Mouse (Mus musculus) embryo, embryonic 10.5 days (tissue): ENCODE measurements around the gene Prkab2.

Experiments used
- DNase-seq: peaks from one replicate; pipeline ENCODE4 v3.0.0-alpha.2; 2015; ENCODE audit warnings: low spot score

Gene Prkab2

DNA sequence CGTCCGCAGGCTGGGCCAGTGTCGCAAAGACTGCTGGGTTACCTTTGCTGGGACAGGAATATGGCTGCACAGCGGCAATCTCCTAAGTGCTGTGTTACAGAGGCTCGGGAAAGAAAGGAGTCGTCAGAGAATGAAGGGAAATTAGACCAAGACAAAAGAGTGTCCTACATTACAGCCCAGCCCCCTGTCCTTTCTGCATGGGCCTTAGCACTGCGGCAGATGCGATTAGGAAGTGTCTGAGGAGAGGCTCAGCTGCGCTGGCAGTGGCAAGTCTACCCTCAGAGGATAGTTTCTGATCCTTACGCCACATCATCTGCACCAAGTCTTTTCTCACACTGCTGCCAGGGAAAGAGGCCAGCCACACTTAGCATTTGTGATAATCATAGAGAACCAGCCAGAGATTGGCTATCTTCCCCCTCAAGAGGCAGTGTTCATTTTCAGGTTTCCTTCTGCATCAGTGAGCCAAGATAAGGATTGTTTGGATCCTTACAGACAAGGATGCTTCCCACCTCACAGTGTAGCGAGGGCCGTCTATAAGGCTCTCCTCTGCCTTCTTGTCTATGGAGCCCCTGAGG, 33.5 kb downstream of the Prkab2 start:
- DNase-seq = no peak

DNA sequence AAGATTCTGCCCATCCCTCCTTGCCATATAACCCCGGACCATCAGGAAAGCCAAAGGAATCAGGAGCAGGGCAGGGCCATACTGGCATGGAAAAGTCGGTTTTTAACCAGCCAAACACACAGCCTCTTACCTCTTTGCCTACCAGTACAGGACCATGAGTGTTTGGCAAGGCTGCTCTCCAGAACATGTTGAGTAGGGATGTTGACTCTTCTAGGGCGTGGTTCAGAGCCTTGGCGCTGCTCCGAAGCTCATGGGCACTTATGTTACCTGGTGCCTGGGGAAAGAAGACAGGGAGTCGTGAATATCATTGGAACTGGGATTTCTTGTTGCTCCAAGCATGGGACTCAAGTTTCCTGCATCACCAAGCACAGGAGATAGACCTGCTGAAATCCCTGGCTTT, 35.8 kb downstream of the Prkab2 start:
- no peak for DNase-seq

DNA sequence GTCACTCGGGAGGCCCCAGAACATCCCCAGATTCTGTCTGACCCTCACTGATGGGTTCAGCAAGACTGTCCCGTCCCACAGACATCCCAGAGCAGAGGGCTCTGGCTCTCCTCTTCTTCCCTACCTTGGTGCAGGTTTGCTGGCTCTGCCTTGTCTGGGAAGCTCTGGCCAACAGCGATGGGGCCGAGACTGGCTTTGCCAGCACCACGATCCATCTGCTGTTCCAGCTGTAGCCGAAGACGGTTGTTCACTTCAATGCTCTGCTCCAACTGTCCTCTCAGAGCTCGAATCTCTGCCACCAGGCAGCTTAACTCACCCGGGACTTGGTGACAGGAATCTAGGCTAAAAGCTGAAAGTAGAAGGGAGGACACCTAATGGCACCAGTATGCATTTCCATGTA, 38.9 kb downstream of the Prkab2 start:
- no peak for DNase-seq

DNA sequence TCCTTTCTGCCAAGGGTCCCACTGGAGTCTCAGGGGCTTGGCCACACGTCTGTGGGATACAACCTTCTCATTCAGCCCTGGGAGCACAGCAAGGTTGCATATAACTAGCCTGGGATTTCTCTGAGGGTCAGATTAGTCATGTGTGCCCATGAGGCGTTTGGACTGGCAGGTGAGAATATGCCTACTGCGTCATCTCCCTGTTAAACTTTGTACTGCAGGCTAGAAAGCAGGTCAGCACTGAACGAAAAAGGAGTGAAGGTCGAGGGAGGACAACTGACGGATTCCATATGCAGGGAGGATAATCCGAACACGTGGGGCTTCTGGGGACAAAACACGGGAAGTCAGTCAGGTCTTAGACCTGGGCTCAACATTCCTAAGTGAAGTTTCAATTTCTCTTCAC, 39.3 kb downstream of the Prkab2 start:
- DNase-seq = no peak

DNA sequence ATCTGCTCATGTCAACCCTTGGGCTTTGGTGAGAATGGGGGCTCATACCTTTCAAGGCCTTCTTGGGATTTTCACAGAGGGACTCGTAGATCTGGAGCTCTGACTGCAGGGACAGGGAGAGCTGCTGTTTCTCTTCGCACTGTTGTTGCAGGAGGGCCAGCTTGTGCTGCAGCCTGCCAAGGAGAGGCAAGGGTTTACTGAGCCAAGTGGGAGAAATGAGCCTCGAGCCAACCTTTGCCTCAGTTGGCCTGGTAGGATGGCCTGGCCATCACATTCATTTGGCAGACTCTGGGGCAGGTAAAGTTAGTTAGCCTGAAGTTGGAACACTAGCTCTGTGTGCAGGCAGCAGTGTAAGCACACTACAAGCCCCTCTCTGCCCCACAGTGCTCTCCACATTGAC, 41.1 kb downstream of the Prkab2 start:
- no peak for DNase-seq

DNA sequence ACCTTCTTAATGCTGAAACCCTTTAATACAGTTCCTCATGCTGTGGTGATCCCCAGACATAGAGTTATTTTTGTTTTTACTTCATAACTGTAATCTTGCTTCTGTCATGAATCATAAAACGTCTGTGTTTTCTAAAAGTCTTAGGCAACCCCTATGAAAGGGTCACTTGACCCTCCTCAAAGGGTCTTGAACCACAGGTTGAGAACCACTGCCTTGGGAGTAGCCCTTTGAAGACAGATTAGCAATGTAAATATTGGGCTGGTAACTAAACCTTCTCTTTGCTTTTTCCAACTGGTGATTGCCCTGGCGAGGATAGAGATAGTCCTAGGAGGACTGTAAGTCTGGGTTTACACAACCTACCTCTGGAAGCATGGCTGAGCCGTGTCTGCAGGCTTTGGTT, 43.2 kb downstream of the Prkab2 start:
- DNase-seq = no peak

DNA sequence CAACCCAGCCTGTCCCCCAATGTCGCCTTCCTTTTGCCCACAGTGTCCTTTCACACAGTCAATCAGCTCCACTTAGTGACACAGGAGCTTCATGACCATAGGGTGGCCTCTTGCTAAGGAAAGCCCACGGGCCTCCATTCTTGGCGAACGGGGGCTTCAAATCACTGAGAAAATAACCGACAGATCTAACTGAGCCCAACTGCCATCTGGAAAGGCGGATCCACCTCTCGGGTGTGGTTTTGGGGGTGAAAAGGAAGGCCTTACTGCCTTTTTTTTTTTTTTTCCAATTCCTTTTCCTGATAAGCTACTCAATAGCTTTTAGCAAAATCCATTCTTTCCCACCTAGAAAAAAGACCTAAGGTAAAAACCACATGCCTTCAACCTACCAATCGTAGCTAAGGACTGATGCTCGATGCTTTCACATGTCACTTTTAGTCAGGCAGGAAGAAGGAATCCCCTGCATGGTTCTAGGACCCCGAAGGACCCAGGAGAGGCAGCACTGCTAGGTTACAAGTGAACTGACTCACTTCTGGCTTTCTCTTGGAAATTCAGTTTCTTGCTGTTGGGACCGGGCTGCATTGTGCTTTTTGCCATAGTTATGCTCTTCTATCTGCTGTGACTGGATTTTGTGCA, 44.6 kb downstream of the Prkab2 start:
- no peak for DNase-seq

DNA sequence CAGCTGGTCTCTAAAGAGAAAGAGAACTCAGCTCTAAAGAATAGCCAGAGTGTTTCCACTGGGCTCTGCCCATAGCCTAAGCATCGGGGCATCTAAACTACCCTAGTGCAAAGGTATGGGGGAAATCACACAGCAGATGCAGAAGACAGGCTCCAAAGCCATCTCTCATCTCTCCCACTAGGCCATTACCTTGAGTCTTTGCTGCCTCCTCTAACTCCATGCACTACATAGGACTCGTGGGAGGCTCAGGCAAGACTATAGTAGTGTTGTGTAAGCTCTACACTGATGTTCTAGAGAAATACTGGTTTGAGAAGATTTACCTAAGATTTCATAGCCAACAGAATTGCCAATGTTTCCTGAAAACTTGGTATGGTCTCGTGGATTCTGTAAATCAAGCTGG, 47.5 kb downstream of the Prkab2 start:
- DNase-seq = no peak

DNA sequence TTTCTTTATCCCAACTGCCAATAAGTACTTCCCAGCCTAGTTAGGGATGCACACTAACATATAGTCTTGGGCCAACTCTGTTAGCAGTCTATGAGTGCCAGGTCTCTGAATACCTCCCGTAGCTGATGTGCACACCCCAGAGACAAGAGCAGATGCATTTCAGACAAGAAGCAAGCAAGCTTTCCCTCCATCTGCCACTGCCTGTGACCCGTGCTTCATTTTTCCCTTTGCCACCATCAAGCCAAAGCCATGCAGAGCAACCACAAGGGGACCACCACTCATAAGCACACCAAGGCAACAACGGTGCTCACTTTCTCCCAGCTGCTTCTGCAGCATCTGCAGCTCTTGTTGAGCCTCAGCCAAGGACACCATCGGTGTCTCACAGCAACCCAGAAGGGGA, 48.6 kb downstream of the Prkab2 start:
- no peak for DNase-seq

DNA sequence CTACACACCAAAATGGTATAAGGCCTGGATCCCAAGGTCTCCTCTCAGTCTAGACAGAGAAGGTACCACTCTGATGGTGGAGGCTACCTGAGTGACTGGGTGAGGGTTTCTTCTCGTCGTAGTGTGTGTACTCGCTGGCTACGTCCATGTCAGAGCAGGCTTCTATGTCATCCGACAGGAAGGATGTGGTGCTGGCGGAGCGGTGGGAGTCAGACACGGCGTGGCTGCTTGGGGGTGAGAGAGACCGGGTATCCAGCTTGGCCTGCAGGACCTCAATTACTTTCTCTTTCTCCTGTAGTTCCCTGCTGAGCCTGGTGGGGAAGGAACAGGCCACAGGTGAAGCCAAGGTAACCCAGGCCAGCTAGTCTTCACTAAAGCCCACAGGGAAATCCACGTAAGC, 52.1 kb downstream of the Prkab2 start:
- DNase-seq = no peak

DNA sequence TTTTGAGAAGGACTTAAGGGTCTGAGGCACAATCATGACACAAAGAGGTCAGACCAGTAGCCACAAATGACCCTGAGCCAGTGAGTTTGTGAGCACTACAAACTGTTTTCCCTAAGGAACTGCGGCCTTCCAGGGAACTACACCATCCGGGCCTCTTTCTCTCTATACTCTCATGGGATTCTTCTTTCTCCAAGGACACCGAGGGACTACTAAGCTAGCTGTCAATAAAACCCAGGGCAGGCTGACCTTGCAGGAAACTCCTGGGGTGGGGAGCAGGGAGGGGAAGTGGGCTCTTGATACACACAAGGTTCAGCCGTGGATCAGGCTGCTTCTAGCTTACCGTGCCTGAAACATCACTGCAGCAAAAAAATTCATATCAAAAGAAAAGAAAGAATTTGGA, 52.9 kb downstream of the Prkab2 start:
- no peak for DNase-seq

DNA sequence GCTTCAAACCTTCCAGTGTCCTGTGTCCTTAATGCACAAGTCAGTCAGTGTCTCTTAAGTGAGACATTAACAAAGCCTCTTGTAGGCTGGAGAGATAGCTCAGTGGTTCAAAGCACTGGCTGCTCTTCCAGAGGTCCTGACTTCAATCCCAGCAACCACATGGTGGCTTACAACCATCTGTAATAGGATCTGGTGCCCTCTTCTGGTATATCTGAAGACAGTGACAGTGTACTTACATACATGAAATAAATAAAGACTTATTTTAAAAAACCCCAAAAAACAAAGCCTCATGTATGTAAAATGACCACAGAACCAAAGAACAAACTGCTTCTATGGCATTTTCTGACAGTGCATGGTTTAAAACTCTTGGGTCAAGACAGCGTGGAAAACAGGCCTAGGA, 57.9 kb downstream of the Prkab2 start:
- no peak for DNase-seq

DNA sequence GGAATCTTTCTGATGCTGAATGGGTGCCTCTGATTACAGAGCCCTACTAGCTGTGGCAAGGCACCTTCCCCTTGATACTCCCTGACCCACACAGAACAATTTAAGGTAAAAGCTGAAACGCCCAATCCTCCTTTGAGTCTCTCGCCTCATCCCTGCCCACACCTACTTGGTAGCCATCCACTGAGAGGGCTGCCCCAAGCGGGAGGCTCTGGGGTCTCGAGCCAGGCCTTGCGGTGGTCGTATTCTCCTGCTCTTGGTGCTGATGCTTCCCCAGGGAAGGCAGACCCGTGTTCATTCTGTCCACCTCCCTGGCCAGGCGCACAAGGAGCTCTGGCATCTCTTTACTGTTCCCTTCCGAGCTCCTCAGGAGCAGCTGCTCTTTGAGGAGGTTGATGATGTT, 61.1 kb downstream of the Prkab2 start:
- no peak for DNase-seq
